Mouse (Mus musculus) T-cell, adult 2 months (primary cell): Measurements from ENCODE around the gene Wdr18.

Experiments
- DNase-seq: peaks from one replicate; pipeline ENCODE4 v3.0.0; 2022; ENCODE audit warnings: low spot score

The Wdr18 gene

DNA sequence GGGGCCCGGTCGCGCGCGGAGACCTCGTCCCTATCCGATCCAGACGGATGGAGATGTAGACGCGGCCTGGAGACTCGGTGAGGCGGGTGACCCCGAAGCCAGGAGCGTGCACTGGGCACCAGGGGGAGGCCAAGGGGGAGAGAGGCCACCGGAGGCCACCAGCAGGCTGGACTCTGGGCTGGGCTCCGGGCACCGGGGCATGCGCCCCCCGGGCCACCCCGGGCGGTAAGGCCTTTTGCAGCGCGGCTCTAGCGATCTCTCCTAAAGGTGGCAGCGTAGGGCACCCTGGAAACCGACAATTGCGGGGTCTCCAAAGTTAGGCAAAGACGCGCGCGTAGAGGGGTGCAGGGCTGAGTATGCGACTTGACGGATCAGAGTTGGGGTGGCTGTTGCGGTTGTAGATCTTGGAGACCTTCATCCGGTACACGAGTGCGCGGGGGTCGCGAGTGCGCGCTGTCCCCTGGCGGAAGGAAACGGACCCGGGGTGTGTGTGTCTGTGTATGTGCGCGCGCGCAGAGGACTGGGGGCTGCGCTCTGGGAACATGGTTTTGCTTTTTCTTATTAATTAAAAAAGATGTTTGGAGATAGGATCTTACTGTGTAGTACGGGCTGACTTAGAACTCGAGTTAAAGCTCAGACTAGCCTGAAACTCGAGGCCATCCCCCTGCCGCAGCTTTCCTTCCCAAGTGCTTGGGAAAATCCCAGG lies 32.5 kb upstream of the Wdr18 start:
- DNase-seq, result peak; percentile 54

DNA sequence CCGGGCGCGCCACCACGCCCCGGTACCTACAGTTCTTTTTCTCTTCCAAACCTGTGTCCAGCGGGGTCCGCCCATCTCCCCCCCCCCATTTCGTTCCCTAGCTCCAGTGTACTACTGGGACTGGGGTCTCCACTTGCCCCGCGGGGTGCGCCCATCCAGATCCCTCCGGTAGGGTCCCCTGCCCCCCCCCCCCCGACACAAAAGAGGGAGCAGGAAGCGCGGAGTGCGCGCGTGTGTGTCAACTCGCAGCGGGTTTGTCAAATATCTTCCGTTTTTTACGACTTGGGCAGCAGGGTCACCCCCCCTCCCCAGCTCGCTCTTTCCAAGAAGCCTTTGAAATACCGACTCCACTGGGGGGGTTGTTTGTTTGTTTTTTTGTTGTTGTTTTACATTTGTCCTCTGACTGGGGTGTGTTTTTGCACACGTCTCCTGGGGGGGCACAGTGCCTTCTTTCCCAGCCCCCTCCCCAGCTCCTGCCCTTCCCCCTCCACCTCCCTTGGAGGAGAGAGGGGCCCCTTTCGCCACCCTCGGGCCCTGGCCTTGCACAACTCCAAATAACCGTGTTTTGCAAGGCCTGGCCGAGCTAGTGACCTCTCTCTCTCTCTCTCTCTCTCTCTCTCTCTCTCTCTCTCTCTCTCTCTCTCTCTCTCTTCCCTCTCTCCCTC lies 31.8 kb upstream of the Wdr18 start:
- DNase-seq, result no peak

DNA sequence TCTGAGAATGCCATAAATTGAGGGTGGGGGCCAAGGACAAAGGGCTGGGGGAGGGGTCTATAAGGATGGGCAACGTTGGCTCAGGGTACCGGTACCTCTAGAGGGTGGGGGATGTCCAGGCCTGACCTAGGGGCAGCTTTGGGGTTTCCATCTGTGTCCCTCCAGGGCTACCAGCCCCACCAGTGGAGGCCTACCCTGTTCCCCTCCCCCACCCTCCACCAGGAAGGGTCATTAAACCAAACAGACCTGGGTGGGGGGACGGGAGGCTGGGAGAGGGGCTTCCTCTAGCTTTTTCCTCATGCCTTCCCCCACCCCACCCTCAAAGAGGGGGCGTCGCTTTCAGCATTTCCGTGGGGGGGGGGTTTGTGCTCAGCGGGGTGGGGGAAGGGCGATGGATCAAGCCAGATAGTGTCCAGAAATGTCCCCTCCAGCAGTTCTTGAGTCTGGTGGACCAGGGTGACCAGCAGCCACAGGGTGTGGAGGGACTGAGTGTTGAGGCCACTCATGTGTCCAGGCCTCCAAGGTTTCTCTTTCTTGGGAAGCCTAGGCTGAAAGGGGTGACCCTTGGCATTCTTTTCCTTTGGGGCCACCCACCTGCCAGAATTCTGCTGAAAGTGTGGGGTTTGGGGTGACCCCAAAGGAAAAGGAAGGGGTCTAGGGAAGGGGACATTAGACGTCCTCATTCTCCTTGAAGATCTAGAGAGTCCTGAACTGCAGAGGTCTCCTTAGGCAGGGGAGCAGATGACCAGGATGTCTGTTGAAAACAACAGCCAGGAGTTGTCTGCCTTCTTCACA lies 30.8 kb upstream of the Wdr18 start:
- DNase-seq, result no peak

DNA sequence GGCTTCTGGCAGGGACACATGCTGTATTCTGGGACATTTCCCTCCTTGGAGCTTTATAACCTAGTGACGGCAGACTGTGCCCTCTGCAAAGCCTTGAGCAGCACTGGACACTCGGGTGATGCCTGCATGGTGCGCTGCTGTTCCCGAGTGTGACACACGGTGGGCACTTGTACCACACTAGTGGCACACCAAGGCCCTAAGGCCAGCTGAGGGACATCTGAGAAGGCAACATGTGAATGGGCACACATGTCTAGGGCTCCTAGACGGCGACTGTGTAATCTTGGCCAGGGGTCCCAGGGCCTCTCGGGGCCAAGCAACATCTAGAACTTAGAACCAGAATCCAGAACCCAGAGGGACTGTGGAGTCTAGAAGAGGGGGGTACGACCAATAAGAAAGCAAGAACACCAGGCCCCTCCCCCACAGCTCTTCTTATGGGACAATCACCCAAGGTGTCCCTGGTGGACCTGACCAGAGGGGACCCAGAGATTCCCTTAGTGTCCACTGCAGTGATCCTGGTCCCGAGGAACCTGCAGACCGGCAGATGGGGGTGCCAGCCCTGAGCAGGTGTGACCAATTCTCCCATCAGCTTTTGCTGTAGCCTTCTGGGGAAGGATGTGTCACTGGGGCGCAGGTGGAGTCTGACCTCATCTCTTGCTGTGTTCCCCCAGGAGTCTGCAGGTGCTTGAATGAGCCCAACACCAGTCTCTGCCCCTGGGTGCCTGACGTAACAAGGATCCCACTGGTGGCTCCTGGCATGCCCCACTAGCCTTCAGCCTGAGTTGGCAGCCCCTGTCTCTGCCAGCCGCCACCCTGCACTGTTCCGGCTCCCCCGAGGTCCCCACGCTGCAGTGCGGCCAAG lies 29.8 kb upstream of the Wdr18 start:
- DNase-seq, result no peak

DNA sequence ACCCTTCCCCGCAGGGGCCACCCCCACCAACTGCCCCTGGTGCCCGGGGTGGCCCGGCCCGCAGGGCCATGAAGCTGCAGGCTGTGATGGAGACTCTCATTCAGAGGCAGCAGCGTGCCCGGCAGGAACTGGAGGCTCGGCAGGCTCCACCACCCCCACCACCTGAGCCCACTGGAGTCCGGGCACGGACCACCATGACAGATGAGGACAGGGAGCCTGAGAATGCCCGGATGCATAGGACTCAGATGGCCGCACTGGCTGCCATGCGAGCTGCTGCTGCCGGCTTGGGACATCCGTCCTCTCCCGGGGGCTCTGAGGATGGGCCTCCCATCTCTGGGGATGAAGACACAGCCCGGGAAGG lies 29.1 kb upstream of the Wdr18 start:
- DNase-seq, result no peak

DNA sequence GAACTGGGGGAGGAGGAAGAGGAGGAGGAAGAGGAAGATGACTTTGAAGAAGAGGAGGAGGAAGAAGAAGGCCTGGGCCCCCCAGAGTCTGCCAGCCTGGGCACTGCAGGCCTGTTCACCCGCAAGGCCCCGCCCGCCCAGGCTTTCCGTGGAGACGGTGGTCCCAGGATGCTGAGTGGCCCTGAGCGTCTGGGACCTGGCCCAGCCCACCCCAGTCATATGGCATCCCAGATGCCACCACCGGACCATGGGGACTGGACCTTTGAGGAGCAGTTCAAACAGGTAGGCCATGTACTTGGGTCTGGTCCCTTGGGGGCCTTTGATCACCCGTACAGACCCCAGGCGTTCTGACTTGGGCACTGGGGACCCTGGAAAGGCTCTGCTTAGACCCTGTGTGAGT lies 28.2 kb upstream of the Wdr18 start:
- no peak for DNase-seq

DNA sequence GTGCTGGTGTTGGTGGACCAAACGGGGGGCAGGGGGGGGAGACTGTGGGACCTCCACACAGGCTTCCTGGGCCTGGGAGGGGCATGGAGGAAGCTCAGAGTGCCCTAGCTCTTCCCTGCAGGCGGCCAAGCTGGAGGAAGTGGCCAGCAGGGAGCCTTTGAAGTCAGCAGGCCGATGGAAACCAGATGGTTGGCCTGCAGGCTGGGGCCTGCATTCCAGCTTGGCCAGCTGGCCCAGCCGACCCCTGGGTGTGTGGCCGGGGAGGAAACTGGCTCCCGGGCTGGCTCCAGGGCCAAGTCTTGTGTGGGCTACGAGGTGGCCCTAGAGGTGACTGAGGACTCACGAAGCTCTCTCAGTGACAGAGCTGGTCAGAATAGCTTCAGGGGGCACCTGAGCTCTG lies 27.2 kb upstream of the Wdr18 start:
- DNase-seq, result no peak

DNA sequence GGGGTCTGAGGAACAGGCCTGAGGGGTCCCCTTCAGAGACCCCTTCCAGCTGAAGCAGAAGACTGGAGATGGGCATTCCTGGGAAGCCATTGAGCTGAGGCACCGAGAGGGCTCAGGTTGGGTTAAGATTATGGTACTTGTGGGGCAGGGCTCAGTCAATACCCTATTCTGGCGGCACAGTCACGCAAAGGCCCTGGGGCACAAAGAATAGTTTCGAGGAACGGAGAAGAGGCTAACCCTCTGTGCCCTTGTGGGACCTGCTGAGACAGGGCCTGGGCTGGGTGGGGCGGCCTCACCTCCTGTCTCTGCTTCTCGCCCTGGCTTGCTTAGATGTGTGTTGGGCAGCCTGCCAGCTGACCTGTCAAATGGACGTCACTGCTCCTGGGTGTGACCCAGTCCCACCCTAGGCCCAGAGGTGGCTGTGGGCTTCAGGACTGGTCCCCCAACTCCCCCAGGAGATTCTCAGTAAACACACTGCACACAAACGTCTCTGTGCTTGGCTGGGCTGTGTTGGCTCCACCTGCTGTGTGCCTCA lies 26.7 kb upstream of the Wdr18 start:
- no peak for DNase-seq

DNA sequence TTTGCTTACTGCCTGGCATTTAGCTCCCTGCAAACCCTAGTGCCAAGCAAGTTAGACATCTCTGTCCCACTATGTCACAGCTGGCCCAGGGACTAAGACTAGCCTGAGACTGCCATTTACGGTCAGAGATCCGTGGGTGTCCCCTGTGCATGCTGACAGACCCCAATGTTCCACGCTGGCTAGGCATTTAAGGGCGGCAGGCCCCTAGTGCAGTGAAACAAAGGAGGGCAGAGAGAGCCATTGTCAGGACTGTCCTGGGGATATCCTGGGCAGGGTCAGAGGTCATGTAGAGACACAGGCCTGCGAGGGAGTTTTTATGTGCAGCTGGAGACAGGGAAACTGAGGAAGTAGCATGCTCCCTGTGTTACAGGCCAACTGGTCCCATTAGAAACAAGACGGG lies 26.1 kb upstream of the Wdr18 start:
- no peak for DNase-seq

DNA sequence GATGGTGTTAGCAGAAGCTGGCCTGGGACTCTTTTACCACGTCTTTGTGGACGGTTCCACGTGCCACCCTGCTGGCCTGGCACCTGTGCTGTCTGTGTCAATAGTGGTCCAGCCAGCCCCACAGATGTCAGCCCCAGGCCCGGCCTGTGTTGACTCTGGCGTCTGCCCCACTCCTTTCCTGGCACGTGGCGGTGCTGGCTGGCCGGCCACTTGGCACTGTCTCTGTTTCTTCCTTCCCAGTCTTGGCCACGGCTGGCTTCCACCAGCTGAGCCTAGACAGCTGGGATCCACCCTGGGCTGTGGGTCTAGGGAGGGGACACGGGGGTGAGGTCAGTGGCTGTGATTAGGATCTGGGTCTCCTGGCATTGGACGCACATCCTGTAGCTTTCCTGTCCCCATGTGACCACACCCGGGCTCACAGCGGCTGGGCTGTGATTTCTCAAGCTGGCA lies 25.7 kb upstream of the Wdr18 start:
- no peak for DNase-seq

DNA sequence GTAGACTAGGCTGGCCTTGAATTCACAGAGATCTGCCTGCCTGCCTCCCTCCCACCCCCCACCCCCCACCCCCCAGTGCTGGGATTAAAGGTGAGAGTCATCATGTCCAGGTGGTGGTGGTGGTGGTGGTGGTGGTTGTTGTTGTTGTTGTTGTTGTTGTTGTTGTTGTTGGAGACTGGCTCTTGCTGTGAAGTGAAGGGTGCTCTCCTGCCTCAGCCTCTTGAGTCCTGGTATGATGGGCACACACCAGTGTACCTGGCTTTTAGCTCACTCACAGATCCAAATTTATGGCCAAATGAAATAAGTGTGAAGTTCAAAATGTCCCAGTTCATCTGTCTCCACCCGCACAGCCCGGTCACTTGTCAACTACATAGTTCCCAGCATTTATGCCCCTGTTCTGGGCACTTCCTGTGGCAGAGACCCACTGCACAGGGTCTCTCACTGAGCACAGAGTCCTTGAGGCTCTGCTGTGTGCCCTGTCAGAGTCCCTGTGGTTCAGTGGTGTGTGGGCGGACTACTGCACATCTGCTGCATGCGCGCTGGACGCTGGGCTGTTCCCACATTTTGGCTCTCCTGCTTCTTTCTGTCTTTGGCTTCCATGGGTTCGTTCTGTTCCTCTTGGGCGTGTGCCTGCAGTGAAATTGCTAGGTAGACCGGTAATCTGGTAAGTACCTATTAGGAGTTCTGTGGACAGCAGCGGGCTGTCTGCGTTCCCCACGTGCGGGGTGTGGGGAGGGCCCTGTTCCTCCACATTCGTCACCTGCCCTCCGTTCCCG lies 25.0 kb upstream of the Wdr18 start:
- DNase-seq, result no peak

DNA sequence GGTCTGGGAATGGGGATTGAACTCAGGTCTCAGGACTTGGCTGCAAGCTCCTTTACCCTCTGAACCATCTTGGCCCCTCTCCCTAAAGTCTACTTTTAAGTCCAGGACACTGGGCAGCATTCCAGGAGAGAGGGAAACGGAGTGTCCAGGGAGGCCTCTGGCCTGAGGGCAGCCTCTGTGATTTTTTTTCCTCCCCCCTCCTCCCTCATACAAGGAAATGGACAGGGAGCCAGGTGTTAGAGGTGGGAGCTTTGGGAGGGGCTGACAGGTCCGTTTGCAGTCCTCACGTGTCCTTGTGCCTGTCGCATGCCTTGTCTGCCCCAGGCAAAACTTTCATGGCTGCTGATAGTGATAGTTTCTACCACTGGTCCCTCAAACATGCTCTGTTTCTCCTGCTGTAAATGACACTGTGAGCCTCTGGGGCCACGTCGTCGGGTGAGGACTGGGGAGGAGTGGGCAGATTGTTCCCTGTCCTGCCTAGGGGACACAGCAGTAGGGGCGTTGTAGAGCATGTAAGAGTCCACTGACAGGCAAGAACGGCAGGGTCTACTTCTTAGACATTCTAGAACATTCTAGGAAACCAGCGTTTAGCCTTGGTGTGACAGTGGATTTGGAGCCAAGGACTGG lies 23.6 kb upstream of the Wdr18 start:
- no peak for DNase-seq

DNA sequence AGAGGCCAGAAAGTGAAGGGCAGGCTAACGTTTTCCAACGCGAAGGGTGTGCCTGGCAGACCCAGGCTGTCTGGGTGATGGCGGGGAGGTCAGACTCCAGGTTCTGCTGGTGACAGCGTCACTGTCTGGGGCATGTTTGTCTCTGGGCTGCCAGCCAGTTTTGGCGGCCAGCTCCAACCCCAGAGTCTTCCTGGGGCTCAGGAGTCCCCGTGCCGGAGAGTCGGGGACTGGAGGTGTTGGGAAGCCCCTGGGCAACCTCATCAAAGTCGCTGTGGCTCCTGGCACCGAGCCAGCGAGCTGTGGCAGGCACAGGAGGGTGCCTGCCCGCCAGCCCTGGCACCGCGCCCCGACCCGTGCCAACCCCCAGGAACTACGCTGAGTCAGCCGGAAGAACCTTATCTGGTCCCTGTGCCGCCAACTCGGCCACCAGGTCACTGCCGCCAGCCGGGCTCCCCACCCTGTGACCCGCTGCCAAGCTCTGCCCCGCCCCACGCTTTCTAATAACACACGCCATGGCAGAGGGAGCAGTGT lies 23.0 kb upstream of the Wdr18 start:
- DNase-seq, result peak; percentile 89

DNA sequence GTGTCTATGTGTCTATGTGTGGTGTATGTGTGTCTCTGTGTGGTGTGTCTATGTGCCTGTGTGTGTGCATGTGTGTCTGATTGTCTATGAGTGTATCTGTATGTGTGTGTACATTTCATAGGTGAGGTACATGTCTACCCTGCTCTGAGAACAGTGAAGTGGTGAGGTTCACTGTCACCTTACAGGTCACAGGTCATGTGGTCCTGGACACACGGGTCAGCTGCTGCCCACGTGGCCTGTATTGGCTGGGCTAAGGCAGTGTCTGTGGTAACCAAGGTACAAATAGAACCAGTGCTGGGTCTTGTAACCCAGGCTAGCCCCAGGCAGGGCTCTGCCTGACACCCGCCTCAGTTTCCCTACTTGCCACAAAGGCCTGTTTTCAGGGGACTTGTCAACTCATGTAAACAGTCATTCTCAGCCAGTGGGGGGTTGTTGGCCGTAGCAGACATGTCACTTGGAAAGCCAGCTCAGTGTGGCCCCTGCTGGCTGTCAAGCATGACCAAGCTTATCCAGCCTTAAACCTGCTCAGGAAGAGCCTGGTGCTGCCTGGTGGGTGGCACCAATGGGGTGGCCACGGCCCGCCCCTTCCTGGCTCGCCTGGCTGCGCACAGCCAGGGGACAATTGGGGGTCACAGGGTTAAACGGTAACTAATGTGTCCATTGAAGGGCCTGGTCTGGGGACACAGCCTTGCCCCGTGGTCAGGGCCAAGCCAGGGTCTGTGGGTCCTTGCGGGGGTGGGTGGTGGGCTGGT lies 22.0 kb upstream of the Wdr18 start:
- no peak for DNase-seq

DNA sequence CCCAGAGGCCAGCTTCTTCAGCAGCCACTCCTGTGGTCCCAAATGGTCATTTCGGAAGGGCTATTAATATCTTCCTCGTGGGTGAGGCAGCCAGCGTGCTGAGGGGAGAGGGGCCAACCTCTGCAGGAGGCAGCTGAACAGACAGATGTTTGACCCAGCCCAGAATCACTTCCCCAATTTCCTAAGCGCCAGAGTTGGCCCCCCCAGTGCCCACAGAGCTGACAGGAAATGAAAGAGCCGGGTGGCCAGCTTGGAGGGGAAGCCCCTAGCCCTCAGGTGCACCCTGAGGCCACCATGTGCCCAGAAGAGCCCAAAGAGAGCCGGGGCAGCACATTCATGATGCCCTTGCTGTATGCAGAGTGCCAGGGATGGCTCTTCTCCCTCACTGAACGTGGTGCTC lies 19.2 kb upstream of the Wdr18 start:
- DNase-seq, result no peak

DNA sequence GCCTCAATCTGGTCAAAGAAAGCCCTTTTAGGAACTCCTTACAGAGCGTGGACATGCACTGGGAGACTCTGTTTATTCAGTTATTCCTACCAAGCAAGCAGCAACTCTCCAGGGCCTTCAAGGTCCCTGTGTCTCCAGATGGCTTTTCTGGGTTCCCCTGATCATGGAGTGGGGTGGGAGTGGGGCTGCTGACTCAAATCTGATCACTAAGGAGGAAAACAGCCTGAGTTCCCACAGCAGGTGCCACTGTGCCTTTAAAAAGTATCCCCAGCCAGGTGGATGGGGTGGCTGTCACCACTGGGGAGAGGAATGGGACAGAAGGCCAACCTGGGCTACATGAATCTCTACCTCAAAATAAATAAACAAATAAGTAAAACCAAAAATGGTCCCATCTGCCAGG lies 17.0 kb upstream of the Wdr18 start:
- no peak for DNase-seq

DNA sequence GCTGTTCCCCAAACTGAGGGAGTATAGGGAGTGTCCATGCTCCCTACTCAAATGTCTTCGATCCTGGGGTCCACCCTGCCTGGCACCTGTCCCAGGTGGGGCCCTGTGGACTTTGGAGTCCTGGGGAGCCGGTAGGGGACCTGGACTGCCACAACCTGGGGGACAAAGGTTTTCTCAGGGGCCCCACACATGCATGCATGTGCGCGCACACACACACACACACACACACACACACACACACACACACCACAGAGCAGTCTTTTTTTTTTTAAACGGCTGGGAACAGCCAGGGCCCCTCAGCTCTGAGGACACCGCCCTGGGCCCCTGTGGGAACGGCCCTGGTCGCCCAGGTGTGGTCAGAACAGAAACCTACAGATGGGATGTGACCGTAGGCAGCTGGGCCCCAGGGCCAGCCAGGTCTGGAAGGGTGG lies 16.5 kb upstream of the Wdr18 start:
- DNase-seq, result no peak

DNA sequence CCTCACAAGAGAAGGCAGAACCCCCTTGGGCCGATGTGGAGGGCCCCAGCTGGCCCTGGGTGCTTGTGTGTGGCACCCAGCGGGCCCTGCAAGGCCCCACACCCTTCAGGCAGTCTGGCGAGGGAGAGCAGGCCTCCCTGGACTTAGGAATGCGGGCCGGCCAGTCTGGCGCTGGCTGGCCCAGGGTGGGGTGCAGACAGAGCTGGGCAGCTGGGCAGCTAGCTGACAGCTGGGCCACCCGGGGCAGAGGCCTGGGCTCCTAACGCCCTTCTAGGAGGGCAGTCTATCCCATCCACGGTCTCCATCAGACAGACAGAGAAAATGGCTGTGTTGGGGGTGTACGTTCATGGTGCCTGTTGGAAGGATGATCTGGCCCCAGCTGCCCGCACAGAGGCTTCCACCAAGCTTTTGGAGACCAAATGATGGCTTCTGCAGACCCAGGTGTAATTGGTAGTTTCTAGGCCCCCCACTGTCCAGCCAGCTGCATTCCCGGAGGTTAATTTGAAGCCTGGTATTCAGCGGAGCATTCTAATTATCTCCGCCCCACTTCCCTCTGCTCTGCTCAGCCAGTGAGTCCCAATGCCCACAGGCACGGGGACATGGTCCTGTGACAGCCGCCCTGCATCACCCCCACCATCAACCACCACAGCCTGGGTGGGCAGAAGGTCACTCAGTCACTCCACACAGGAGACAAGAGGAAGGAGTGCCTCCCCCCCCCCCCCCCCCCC lies 14.3 kb upstream of the Wdr18 start:
- DNase-seq, result no peak

DNA sequence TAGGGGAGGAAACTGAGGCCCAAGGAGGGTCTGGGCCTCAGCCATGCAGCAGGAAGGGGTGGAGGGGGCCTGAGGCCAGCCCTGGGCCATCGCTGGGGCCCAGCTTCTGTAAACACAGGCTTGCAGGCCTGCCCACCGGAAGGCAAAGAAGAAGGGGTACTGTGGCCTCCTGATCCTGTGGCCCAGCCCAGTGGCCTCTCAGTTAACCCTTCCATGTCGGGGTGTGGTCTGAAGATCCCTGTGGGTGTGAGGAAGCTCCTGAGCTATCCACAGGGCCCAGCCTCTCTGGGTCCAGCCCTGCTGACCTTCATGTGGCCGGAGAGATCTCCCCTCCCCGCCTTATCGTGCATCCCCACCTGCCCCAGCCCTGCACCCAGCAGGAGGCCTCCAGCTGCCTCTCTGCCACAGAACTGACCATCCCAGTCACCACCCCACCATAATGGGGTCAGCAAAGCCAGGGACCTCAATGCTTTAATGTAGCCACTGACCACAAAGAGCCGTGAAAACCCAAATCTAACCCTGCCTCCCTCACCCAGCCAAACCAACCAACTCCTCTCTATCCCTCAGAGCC lies 13.1 kb upstream of the Wdr18 start:
- no peak for DNase-seq
